Mouse (Mus musculus): ENCODE results near the gene Olfr656.

The Olfr656 gene

GRCm38 (mm10) chr7:104613655-104614054 is at the start of gene Olfr656:
TSS of gene Olfr656 (plus strand) at chr7:104613955.
- no peak for DNase-seq (ENCODE audit: low read depth, low spot score)

GRCm38 (mm10) chr7:104577014-104577413 is 36.7 kb upstream of the Olfr656 start, which contains the start of gene Olfr653:
TSS of gene Olfr653 (plus strand) at chr7:104577314.
- DNase-seq (ENCODE audit: low read depth, low spot score) = no peak

- no peak for DNase-seq (ENCODE audit: low read depth, low spot score)
These were observed 32.9 kb upstream of the Olfr656 start for GRCm38 (mm10) chr7:104580846-104581245.

GRCm38 (mm10) chr7:104581429-104581828 is 32.3 kb upstream of the Olfr656 start:
- no peak for DNase-seq (ENCODE audit: low read depth, low spot score)

- DNase-seq (ENCODE audit: low read depth, low spot score) = no peak
These were observed 27.0 kb upstream of the Olfr656 start, which contains the start of gene Olfr654 for GRCm38 (mm10) chr7:104586725-104587124. TSS of gene Olfr654 (plus strand) at chr7:104587025.

GRCm38 (mm10) chr7:104588274-104588673 is 25.5 kb upstream of the Olfr656 start:
- no peak for DNase-seq (ENCODE audit: low read depth, low spot score)

- DNase-seq (ENCODE audit: low read depth, low spot score) = no peak
These were observed 12.1 kb upstream of the Olfr656 start, which contains the start of gene Olfr655 for GRCm38 (mm10) chr7:104601679-104602078. TSS of gene Olfr655 (minus strand) at chr7:104601779.

GRCm38 (mm10) chr7:104603173-104603572 is 10.6 kb upstream of the Olfr656 start:
- DNase-seq (ENCODE audit: low read depth, low spot score) = peak; percentile 55

- no peak for DNase-seq (ENCODE audit: low read depth, low spot score)
These were observed 9.0 kb upstream of the Olfr656 start for GRCm38 (mm10) chr7:104604727-104605126.

GRCm38 (mm10) chr7:104624494-104624893 is 10.7 kb downstream of the Olfr656 start, which contains the start of gene Olfr657:
TSS of gene Olfr657 (plus strand) at chr7:104624794.
- DNase-seq (ENCODE audit: low read depth, low spot score) = no peak

GRCm38 (mm10) chr7:104646841-104647482 is 33.2 kb downstream of the Olfr656 start, which contains the start of gene Olfr658:
TSS of gene Olfr658 (minus strand) at chr7:104647305.
- DNase-seq (ENCODE audit: low read depth, low spot score) = peak; percentile 48

GRCm38 (mm10) chr7:104666453-104666852 is 52.7 kb downstream of the Olfr656 start, which contains the start of gene Olfr659:
TSS of gene Olfr659 (plus strand) at chr7:104666753.
- DNase-seq (ENCODE audit: low read depth, low spot score) = no peak
